Mouse (Mus musculus) intestine, embryonic 14.5 days (tissue): ENCODE data around the gene Crybg2. TPM values are rescaled to one million over a fixed set of nuclear protein-coding genes. Genes with fewer than 3 reads are reported as not detected.

ENCODE experiments used
- ATAC-seq: fragments of 200-750 bp; cut with Nextera tagmentation; replicated peaks from 2 replicates; pipeline ENCODE4 v1.8.0; 2017; ENCODE audit warnings: low read depth, moderate number of reproducible peaks, moderate TSS enrichment, moderate library complexity; ENCODE audit not compliant: low FRiP score, low TSS enrichment
- DNase-seq: peaks from one replicate; pipeline ENCODE4 v3.0.0-alpha.2; 2018; ENCODE audit warnings: low spot score
- H3K27ac ChIP-seq: fragments of 300-500 bp; sonication (generic); 2 replicates; pipeline ENCODE4 v1.5.1; 2014; ENCODE audit warnings: low read depth, mild to moderate bottlenecking, control low read depth
- H3K27me3 ChIP-seq: fragments of 300-500 bp; sonication (generic); replicated peaks from 2 replicates; pipeline ENCODE4 v1.6.1; 2014; ENCODE audit warnings: low read length, control low read depth; ENCODE audit not compliant: control insufficient read depth, insufficient read depth
- H3K36me3 ChIP-seq: fragments of 300-500 bp; sonication (generic); 2 replicates; pipeline ENCODE4 v1.6.1; 2014; ENCODE audit warnings: low read length, control low read depth; ENCODE audit not compliant: control insufficient read depth, insufficient read depth
- H3K4me1 ChIP-seq: fragments of 300-500 bp; sonication (generic); replicated peaks from 2 replicates; pipeline ENCODE4 v1.6.1; 2014; ENCODE audit warnings: low read length, control low read depth, mixed read lengths; ENCODE audit not compliant: control insufficient read depth, insufficient read depth
- H3K4me2 ChIP-seq: fragments of 300-500 bp; sonication (generic); 2 replicates; pipeline ENCODE4 v1.6.1; 2014; ENCODE audit warnings: low read length
- H3K4me3 ChIP-seq: fragments of 300-500 bp; sonication (generic); 2 replicates; pipeline ENCODE4 v1.5.1; 2014; ENCODE audit warnings: low read depth, low read length, control low read depth, mixed read lengths
- H3K9ac ChIP-seq: fragments of 300-500 bp; sonication (generic); 2 replicates; pipeline ENCODE4 v1.6.1; 2014; ENCODE audit warnings: mild to moderate bottlenecking, low read length
- H3K9me3 ChIP-seq: fragments of 300-500 bp; sonication (generic); 2 replicates; pipeline ENCODE4 v1.6.1; 2016; ENCODE audit warnings: low read length, control low read depth; ENCODE audit not compliant: control insufficient read depth
- WGBS: fragments of 180-500 bp; shearing (Covaris S2); extraction: QIAGEN DNeasy Blood & Tissue Kit; methylation state at CpG from one replicate; pipeline ENCODE4 v1.1.7; 2014; 5-methylcytosine and 5-hydroxymethylcytosine counted together
- polyA plus RNA-seq: library from polyadenylated mRNA; unstranded; fragments of >200 nt; fragmentation: Nextera tagmentation; extraction: Ambion mirVana; gene quantifications from 2 replicates; pipeline ENCODE4 v1.2.1, GENCODE M21; 2014

Crybg2 gene
- polyA plus RNA-seq, 1 experiment from 2014 or later: 11.4 TPM

DNA sequence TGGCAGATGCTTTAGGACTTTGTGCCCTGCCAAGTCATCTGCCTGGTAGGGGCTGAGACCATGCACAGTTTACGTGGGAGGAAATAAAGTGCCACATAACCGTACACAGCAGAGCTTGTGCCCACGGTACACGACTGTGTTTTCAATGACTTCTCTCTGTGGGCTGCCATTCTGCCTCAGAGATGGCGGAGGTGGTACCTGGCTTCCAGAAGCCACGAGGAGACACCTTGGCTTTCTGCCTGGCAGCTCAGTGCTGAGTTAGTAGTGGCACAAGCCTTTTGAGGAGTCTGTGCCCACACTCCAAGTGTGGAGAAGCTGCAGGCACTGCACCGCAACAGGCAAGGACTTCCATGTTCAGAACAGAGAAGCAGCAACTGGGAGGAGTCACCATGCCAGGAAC lies 47.1 kb downstream of the Crybg2 start:
- WGBS: 87% methylated on average over 7 of the region's 7 CpGs
- DNase-seq: no peak

DNA sequence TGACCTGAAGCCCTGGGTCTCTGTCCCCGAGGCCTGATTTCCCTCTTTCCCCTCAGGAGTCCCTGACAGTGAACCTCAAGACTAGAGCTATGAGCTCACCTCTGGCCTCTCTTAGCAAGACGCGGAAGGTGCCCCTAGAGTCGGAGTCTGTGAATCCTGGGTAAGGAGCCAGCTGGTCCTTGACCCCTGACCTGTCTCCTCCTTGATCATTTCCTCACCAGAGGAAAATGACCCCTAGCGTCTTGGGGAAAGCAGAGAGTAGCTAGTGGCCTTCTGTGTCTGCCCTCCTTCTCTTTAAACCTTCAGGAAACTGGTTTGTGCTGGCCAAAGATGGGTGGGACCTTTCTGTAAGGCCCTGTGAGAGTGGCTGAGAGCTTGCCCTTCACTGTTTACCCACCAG lies 47.6 kb downstream of the Crybg2 start:
- Histone ChIP-seq H3K4me2 (no peak overlapping the region), H3K9me3 (no peaks in the 10 kb centered on the region), H3K9ac (no peak overlapping the region), H3K27me3 (no peaks in the 10 kb centered on the region), H3K36me3 (no peaks in the 10 kb centered on the region), H3K27ac (no peak overlapping the region), H3K4me3 (no peak overlapping the region), H3K4me1 (peaks cover 2% of the 10 kb centered on the region; the same call in 1 of the 2 replicates)
- 26% methylated on average over 5 of the region's 5 CpGs for WGBS
- ATAC-seq (no peak), DNase-seq (no peak)

More for the DNA sequence above, 47.1 kb downstream of the Crybg2 start:
- Histone ChIP-seq H3K4me2 (no peak overlapping the region), H3K4me1 (0 out of 2 replicates have a peak, but pooled peaks cover 2% of the 10 kb centered on the region), H3K36me3 (no peaks in the 10 kb centered on the region), H3K4me3 (no peak overlapping the region), H3K9me3 (no peaks in the 10 kb centered on the region), H3K27me3 (no peaks in the 10 kb centered on the region), H3K27ac (no peak overlapping the region), H3K9ac (no peak overlapping the region)
- ATAC-seq: no peak

DNA sequence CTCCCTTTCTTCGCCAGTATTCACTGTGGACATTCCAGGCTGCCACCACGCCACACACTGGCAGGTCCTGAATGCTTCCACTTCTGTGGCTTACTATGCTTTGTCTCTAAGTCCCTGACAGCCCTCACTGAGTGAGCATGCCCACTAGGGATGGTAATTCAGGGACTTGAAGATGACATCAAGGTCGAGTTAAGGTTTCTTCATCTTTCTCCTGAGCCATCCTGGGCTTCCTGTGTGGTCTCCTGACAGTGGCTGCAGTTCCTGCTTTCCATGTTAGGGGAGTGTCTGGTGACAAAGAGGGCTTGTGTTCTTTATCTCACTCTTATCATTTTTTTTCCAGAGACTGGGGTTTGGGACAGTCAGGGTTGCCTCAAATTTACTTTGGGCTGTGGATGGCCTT lies 50.0 kb downstream of the Crybg2 start:
- peaks cover 6% of the 10 kb centered on the region; the same call in 1 of the 2 replicates for H3K4me1 ChIP-seq
- H3K4me3 ChIP-seq: no peak overlapping the region
- H3K36me3 ChIP-seq: no peaks in the 10 kb centered on the region
- DNase-seq: no peak
- no peaks in the 10 kb centered on the region for H3K9me3 ChIP-seq
- H3K27ac ChIP-seq: no peak overlapping the region
- WGBS: 52% methylated on average over 3 of the region's 3 CpGs
- no peak for ATAC-seq
- no peak overlapping the region for H3K9ac ChIP-seq
- H3K27me3 ChIP-seq: no peaks in the 10 kb centered on the region
- H3K4me2 ChIP-seq: no peak overlapping the region

DNA sequence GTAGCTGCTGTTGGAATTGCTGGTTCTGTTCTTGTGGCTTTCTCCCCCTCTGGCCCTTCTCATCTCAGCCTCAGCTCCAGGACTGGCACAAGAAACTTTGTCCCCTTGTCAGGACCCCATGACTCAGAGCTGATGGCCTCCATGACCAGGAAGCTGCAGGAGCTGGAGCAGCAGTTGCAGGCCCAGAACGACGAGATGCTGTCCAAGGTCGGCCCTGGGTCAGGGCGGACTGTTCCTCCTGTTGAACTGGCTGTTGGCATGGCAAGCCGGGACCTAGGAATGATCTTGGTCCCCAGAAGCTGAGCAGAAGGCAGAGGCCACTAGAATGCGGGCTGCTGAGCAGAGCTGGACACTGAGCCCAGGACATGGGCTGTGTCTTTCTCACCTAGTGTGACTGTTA lies 51.8 kb downstream of the Crybg2 start:
- WGBS: 55% methylated on average over 6 of the region's 6 CpGs
- ATAC-seq: no peak
- H3K9ac ChIP-seq: no peak overlapping the region

DNA sequence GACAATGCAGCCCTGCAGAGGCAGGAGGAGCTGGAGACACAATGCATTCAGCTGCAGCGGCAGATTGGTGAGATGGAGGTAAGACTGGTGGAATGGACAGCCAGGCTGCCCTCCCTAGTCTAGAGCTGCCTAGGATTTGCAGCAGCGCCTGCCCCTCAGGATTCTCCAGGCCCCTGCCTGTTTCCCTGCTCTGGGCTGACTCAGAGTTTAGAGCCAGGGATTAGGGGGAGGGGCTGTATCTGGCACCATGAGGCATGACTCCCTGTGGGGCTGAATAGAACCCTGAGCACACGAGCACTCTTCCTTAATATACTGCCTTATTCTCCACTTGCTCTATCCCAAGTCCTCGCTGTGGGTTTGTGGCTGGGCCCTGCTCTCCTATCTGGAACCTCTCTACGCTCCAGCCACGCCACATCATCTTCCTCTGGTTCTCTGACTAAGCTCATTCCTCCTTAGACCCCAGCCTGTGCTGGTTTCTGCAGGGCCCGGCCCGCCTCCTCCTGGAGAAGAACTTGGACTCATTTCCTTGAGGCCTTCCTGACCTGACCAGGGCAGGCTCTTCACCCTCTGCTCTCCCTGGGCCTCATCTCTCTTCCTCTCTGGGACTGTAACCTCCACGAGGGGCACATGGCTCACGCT lies 52.9 kb downstream of the Crybg2 start:
- Histone ChIP-seq H3K36me3 (no peaks in the 10 kb centered on the region), H3K4me1 (peaks cover 8% of the 10 kb centered on the region; the same call in 1 of the 2 replicates), H3K9me3 (no peaks in the 10 kb centered on the region), H3K9ac (no peak overlapping the region), H3K4me2 (no peak overlapping the region), H3K4me3 (no peak overlapping the region), H3K27me3 (no peaks in the 10 kb centered on the region), H3K27ac (no peak overlapping the region)
- no peak for DNase-seq
- 0 out of 2 replicates have a peak, but pooled peaks have one; percentile 42 for ATAC-seq
- WGBS: 58% methylated on average over 10 of the region's 10 CpGs

More for the DNA sequence above, 51.8 kb downstream of the Crybg2 start:
- H3K27me3 ChIP-seq: no peaks in the 10 kb centered on the region
- no peak overlapping the region for H3K4me2 ChIP-seq
- peaks cover 8% of the 10 kb centered on the region; the same call in 1 of the 2 replicates for H3K4me1 ChIP-seq
- no peaks in the 10 kb centered on the region for H3K36me3 ChIP-seq
- DNase-seq: no peak
- H3K27ac ChIP-seq: no peak overlapping the region
- H3K9me3 ChIP-seq: no peaks in the 10 kb centered on the region
- no peak overlapping the region for H3K4me3 ChIP-seq

DNA sequence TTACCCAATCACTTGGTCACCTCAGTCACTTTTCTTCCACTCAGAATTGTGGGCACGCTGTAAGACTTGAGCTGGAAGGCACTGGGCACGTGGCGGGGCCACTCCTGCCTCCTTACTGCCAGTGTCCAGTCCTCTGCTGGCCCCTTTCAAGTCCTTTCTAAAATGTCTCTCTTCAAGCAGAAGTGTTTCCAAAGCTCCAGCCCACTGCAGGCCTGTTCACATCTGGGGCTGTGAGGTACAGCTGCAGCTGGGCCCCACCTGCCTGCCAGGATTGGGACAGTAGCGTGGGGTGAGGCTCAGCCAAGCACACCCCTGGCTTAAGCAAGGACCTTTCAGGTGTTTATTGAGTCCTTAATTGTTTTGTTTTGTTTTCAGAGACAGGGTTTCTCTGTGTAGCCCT lies 53.4 kb downstream of the Crybg2 start:
- ATAC-seq (no peak), DNase-seq (no peak)
- Histone ChIP-seq H3K27me3 (no peaks in the 10 kb centered on the region), H3K4me1 (peaks cover 8% of the 10 kb centered on the region; the same call in 1 of the 2 replicates), H3K4me3 (no peak overlapping the region), H3K9me3 (no peaks in the 10 kb centered on the region), H3K4me2 (no peak overlapping the region), H3K36me3 (no peaks in the 10 kb centered on the region), H3K27ac (no peak overlapping the region), H3K9ac (no peak overlapping the region)
- 91% methylated on average over 4 of the region's 4 CpGs for WGBS

DNA sequence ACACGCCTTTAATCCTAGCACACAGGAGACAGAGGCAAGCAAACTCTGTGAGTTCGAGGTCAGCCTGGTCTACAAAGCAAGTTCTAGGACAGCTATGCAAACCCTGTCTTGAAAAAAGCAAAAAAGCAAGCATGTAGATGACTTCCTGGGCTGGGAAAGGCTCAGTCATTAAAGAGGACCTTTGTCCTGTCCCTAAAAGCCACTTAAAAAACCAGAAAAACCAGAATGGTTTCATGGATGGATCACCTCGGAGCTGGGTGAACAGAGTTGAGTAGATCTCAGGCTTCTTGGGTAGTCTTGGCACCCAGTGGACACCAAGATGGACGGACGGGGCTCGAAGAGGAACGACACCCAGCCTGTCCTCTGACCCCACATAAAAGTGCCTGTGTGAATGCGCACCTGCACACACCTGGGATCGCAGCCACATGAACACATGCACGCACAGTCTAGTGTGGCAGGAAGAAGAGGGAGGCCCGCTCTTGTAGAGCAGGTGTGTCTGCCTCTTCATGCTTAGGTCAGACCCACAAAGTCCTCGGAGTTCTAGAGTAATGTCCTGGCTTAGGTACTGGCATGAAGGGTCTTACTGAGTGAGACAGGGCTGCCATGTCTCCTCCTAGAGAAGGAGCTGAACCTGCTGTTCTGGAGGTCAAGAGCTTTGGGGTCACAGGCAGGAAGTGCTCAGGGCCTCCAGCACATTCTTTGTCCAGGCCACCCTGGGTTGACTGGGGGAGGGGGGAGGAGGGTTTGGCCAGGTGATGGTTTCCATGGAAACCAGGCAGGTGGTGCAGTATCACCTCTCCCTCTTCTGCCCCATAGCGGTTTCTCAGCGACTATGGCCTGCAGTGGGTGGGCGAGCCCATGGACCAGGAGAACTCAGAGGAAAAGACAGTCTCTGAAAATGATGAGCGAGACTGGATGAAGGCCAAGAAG lies 54.9 kb downstream of the Crybg2 start:
- Histone ChIP-seq H3K4me2 (no peak overlapping the region), H3K36me3 (no peaks in the 10 kb centered on the region), H3K4me3 (no peak overlapping the region), H3K9ac (no peak overlapping the region), H3K9me3 (no peaks in the 10 kb centered on the region), H3K4me1 (peaks cover 8% of the 10 kb centered on the region; the same call in 1 of the 2 replicates), H3K27ac (no peak overlapping the region), H3K27me3 (no peaks in the 10 kb centered on the region)
- 76% methylated on average over 16 of the region's 16 CpGs for WGBS
- DNase-seq (no peak), ATAC-seq (0 out of 2 replicates have a peak, but pooled peaks have one; percentile 30)

DNA sequence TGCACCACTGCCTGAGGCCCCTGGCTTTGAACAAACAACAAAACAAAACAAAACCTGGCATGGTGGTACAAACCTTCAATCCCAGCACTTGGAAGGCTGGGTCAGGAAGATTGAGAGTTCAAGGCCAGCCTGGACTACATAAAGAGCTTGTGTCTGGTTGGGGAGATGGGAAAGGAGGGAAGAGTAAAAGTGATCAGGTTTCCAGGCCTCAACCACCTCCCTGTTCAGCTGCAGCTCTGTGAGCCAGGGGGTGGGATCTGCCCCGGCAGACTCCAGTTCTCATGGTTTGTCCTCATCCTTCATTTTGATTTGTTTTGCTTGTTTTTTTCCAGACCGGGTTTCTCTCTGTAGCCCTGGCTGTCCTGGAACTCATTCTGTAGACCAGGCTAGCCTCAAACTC lies 55.9 kb downstream of the Crybg2 start:
- ATAC-seq (no peak), DNase-seq (no peak)
- WGBS: 60% methylated on average over 2 of the region's 2 CpGs
- no peaks in the 10 kb centered on the region for H3K9me3 ChIP-seq
- H3K4me1 ChIP-seq: peaks cover 8% of the 10 kb centered on the region; the same call in 1 of the 2 replicates
- no peak overlapping the region for H3K27ac ChIP-seq
- H3K27me3 ChIP-seq: no peaks in the 10 kb centered on the region
- no peak overlapping the region for H3K9ac ChIP-seq
- H3K4me2 ChIP-seq: no peak overlapping the region
- H3K36me3 ChIP-seq: no peaks in the 10 kb centered on the region
- H3K4me3 ChIP-seq: no peak overlapping the region
